Mouse (Mus musculus) intestine, postnatal 0 days (tissue): ENCODE results near the gene Traf3ip2. TPM values are rescaled to one million over a fixed set of nuclear protein-coding genes. Genes with fewer than 3 reads are reported as not detected.
A peak's percentile ranks its signal among the peaks of the same experiment; 100 is the strongest.

Source experiments
- ATAC-seq: fragments of 200-750 bp; cut with Nextera tagmentation; 2 replicates; pipeline ENCODE4 v1.8.0; 2017; ENCODE audit warnings: mild to moderate bottlenecking, moderate TSS enrichment, moderate library complexity
- H3K27ac ChIP-seq: fragments of 300-500 bp; sonication (generic); 2 replicates; pipeline ENCODE4 v1.5.1; 2014; ENCODE audit warnings: mild to moderate bottlenecking, low read depth, low read length, moderate library complexity
- H3K27me3 ChIP-seq: fragments of 300-500 bp; sonication (generic); replicated peaks from 2 replicates; pipeline ENCODE4 v1.6.1; 2014; ENCODE audit warnings: low read length, mixed read lengths; ENCODE audit not compliant: control insufficient read depth, insufficient read depth
- H3K36me3 ChIP-seq: fragments of 300-500 bp; sonication (generic); 2 replicates; pipeline ENCODE4 v1.6.1; 2014; ENCODE audit warnings: mild to moderate bottlenecking, moderate library complexity; ENCODE audit not compliant: control insufficient read depth, insufficient read depth
- H3K4me1 ChIP-seq: fragments of 300-500 bp; sonication (generic); replicated peaks from 2 replicates; pipeline ENCODE4 v1.6.1; 2014; ENCODE audit warnings: antibody characterized with exemption, low read length, mixed read lengths; ENCODE audit not compliant: control insufficient read depth, insufficient read depth
- H3K4me2 ChIP-seq: fragments of 300-500 bp; sonication (generic); replicated peaks from 2 replicates; pipeline ENCODE4 v1.6.1; 2014; ENCODE audit warnings: low read depth, mild to moderate bottlenecking, moderate library complexity
- H3K4me3 ChIP-seq: fragments of 300-500 bp; sonication (generic); 2 replicates; pipeline ENCODE4 v1.5.1; 2014; ENCODE audit warnings: low read depth, low read length
- H3K9ac ChIP-seq: fragments of 300-500 bp; sonication (generic); 2 replicates; pipeline ENCODE4 v1.6.1; 2014; ENCODE audit warnings: mild to moderate bottlenecking, low read depth, low read length
- H3K9me3 ChIP-seq: fragments of 300-500 bp; sonication (generic); 2 replicates; pipeline ENCODE4 v1.6.1; 2016; ENCODE audit warnings: mixed run types; ENCODE audit not compliant: control insufficient read depth
- CTCF ChIP-seq: sonication (generic); IDR thresholded peaks from 2 replicates; pipeline ENCODE4 v1.5.1; 2016; ENCODE audit warnings: low read depth, mild to moderate bottlenecking, control low read depth, antibody characterized with exemption, moderate library complexity
- WGBS: fragments of 180-500 bp; shearing (Covaris S2); extraction: QIAGEN DNeasy Blood & Tissue Kit; methylation state at CpG from one replicate; pipeline ENCODE4 v1.1.7; 2014; 5-methylcytosine and 5-hydroxymethylcytosine counted together
- polyA plus RNA-seq: library from polyadenylated mRNA; unstranded; fragments of >200 nt; fragmentation: Nextera tagmentation; extraction: Ambion mirVana; gene quantifications from 2 replicates; pipeline ENCODE4 v1.2.1, GENCODE M21; 2015

Traf3ip2 gene
- polyA plus RNA-seq, 1 experiment from 2014 or later, result 25.3 TPM

DNA sequence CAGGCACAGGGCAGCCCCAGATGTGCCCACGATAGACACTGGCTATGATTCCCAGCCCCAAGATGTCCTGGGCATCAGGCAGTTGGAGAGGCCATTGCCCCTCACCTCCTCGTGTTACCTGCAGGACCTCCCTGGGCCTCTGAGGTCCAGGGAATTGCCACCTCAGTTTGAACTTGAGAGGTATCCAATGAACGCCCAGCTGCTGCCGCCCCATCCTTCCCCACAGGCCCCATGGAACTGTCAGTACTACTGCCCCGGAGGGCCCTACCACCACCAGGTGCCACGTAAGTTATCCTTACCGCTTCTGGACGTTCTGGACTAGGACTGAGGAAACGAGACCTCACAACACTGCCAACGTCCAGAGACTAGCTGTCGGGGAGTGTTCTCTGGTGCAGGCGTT lies 13.6 kb downstream of the Traf3ip2 start:
- Histone ChIP-seq H3K4me1 (peaks cover 16% of the 10 kb centered on the region; the same call in 1 of the 2 replicates), H3K9me3 (no peaks in the 10 kb centered on the region), H3K9ac (no peak overlapping the region), H3K4me3 (no peak overlapping the region), H3K27me3 (no peaks in the 10 kb centered on the region), H3K4me2 (no peak overlapping the region), H3K27ac (0 out of 2 replicates have a peak overlapping the region, but pooled peaks have one; percentile 50), H3K36me3 (peaks cover 54% of the 10 kb centered on the region)
- ATAC-seq, result no peak
- 91% methylated on average over 12 of the region's 12 CpGs for WGBS
- no peak for TF ChIP-seq CTCF

DNA sequence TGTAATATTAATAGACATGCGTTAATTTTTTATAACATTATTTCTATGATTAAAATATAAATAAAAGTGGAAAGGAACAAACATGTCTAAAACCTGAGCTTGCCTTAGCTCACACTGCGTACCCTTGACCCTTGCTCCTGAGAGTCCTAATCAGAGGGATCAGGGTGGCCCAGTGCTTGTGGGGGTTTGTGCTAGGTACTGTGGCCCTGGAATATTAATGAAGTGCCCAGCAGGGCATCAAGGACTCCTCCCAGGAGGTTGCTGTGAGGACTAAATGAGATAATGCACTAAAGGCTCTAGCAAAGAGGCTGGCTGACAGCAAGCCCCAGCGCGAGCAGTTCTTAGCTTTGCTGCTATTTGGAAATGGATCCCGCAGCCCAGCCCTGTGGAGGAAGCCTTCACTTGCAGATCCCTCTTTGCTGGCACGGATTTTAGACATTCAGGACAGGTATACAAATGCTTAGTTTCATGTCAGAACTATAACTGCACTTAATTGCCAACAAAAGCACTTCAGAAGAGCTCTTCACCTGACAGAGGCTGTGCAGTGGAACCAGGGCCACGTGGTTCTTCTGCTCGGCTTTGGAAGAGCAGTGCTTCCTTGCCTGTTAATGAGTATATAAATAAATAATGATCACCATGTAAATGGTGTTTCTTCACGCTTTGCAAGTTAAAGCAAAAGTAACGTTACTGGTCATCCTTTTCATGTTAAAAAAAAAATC lies 16.2 kb downstream of the Traf3ip2 start:
- Histone ChIP-seq H3K27me3 (no peaks in the 10 kb centered on the region), H3K9ac (no peak overlapping the region), H3K9me3 (no peaks in the 10 kb centered on the region), H3K4me3 (no peak overlapping the region), H3K4me2 (no peak overlapping the region), H3K27ac (no peak overlapping the region), H3K4me1 (peaks cover 19% of the 10 kb centered on the region; the same call in 1 of the 2 replicates), H3K36me3 (peaks cover 47% of the 10 kb centered on the region)
- no peak for ATAC-seq
- no peak for TF ChIP-seq CTCF
- WGBS, result 57% methylated on average over 10 of the region's 10 CpGs

DNA sequence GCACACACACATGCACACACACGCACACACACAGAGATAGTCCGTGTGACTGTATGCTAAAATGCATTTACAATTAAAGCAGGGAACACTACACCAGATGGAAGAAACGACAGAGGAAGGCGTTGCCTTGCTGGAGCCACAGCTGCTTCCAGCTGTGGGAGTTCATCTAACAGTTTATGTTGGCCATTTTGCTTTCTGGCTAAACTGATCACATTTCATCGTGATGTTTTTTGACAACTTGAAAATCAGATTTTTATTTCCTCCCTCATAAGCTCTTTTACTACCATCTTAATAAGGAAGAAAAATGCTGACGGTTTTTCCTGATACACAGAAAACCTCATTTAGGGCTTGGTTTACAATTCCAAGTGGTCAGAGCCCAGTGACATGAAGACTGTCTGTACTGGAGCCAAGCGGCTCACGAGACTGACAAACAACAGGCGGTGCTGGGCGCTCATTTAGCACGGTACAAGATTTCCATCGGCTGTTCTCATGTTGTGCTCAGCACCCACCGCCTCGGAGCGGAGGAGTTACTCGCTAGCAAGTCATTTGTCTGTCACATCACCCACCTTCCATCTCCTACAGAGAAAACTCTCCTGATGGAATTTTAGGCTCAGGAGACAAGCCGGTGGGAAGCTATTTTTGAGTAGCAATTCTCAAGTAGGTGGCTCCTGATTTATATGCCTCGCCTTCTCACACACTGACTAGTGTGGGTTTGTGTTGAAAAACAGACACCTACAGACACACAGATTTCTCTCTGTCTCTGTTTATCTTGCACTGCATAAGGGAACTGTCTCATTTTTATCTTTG lies 17.2 kb downstream of the Traf3ip2 start:
- WGBS, result 51% methylated on average over 18 of the region's 18 CpGs
- Histone ChIP-seq H3K27ac (peak overlapping the region; percentile 16; the same call in 1 of the 2 replicates), H3K4me2 (peak overlapping the region; percentile 17; the same call in 1 of the 2 replicates), H3K27me3 (no peaks in the 10 kb centered on the region), H3K9me3 (no peaks in the 10 kb centered on the region), H3K4me1 (0 out of 2 replicates have a peak, but pooled peaks cover 15% of the 10 kb centered on the region), H3K36me3 (peaks cover 52% of the 10 kb centered on the region), H3K4me3 (no peak overlapping the region), H3K9ac (no peak overlapping the region)
- no peak for TF ChIP-seq CTCF
- ATAC-seq, result no peak

DNA sequence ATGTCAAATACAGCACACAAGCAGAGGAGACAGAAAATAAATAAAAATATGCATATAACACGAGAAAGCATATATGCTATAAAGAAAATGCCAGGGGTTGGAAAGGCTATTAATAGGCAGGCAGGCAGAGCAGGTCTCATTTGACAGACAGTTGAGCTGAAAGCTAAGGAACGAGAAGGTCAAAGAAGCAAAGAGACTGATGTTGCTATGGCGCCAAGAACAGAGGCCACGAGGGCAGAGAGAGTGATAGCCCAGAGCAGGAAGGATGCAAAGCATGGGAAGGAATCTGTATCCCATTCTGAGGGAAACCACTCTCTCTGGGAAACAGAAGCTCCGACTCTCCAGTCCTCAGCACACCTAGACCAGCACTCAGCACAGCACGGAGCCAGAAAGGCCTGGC lies 18.1 kb downstream of the Traf3ip2 start:
- Histone ChIP-seq H3K36me3 (peaks cover 57% of the 10 kb centered on the region), H3K4me3 (no peak overlapping the region), H3K27ac (no peak overlapping the region), H3K4me2 (no peak overlapping the region), H3K9me3 (no peaks in the 10 kb centered on the region), H3K27me3 (no peaks in the 10 kb centered on the region), H3K4me1 (0 out of 2 replicates have a peak, but pooled peaks cover 9% of the 10 kb centered on the region), H3K9ac (no peak overlapping the region)
- TF ChIP-seq CTCF, result no peak
- WGBS, result 54% methylated on average over 6 of the region's 6 CpGs
- no peak for ATAC-seq

DNA sequence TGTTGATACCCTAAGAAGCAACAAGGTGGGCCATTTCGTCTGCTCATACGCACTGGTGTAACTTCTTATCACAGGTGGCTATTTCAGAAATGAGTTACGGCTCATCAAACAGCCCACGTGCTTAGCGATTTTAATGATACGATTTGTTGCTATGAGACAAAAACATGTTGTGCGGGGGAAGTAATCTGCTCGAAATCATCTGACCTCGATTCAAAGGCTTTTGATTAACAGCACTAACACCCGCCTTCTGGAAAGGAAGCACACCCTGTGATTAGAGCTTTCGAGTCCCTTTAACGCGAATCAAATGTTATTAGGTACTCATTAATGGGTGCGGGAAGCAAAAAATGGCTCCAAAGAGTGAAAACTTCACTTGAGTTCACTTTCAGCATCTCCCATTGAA lies 18.9 kb downstream of the Traf3ip2 start:
- no peak overlapping the region for H3K4me2 ChIP-seq
- H3K27ac ChIP-seq, result no peak overlapping the region
- no peak for ATAC-seq
- no peak overlapping the region for H3K9ac ChIP-seq
- H3K4me1 ChIP-seq, result 0 out of 2 replicates have a peak, but pooled peaks cover 9% of the 10 kb centered on the region
- no peak overlapping the region for H3K4me3 ChIP-seq
- 44% methylated on average over 14 of the region's 14 CpGs for WGBS
- peaks cover 51% of the 10 kb centered on the region for H3K36me3 ChIP-seq
- no peak for TF ChIP-seq CTCF
- H3K27me3 ChIP-seq, result no peaks in the 10 kb centered on the region
- H3K9me3 ChIP-seq, result no peaks in the 10 kb centered on the region

GRCm38 (mm10) chr10:39633379-39633778 lies 20.6 kb downstream of the Traf3ip2 start:
- Histone ChIP-seq H3K9ac (no peak overlapping the region), H3K36me3 (peaks cover 50% of the 10 kb centered on the region), H3K27me3 (no peaks in the 10 kb centered on the region), H3K4me1 (0 out of 2 replicates have a peak, but pooled peaks cover 9% of the 10 kb centered on the region), H3K4me2 (no peak overlapping the region), H3K4me3 (no peak overlapping the region), H3K27ac (no peak overlapping the region), H3K9me3 (no peaks in the 10 kb centered on the region)
- TF ChIP-seq CTCF, result no peak
- 87% methylated on average over 6 of the region's 6 CpGs for WGBS
- no peak for ATAC-seq
